Mouse (Mus musculus): ENCODE results near the gene Hist1h3f. TPM values are rescaled to one million over a fixed set of nuclear protein-coding genes. Genes with fewer than 3 reads are reported as not detected.

The Hist1h3f gene
- polyA plus RNA-seq (2015; fragmentation: Nextera tagmentation; extraction: Ambion mirVana) = not detected in 2 replicates

GRCm38 (mm10) chr13:23543965-23544786 is at the start of gene Hist1h3f:
Gene Hist1h3f, plus strand, starts transcription at chr13:23544052.
- WGBS = under 1% methylated on average over 21 of the region's 45 CpGs
- peak within 1 kb of the TSS; percentile 64 for H3K9ac ChIP-seq (ENCODE audit: low read depth, low read length)

GRCm38 (mm10) chr13:23495526-23495925 is 48.3 kb upstream of the Hist1h3f start:
- Histone ChIP-seq H3K36me3 (ENCODE audit: control insufficient read depth, insufficient read depth, low read length) (no peaks in the 10 kb centered on the region), H3K4me3 (ENCODE audit: low read length) (no peak overlapping the region), H3K4me2 (ENCODE audit: low read length) (no peak overlapping the region), H3K27ac (ENCODE audit: low read depth, low read length) (no peak overlapping the region), H3K9me3 (ENCODE audit: control insufficient read depth, low read length) (no peaks in the 10 kb centered on the region), H3K27me3 (replicated peaks; ENCODE audit: control insufficient read depth, insufficient read depth, low read length) (no peaks in the 10 kb centered on the region), H3K9ac (ENCODE audit: low read depth, low read length) (no peak overlapping the region), H3K4me1 (ENCODE audit: control insufficient read depth, insufficient read depth, low read depth, low read length) (no peaks in the 10 kb centered on the region)
- WGBS = 80% methylated on average over 6 of the region's 6 CpGs
- ATAC-seq = no peak

More at GRCm38 (mm10) chr13:23543965-23544786, at the start of gene Hist1h3f:
- no peaks in the 10 kb centered on the region for H3K36me3 ChIP-seq (ENCODE audit: control insufficient read depth, insufficient read depth, low read length)
- H3K27me3 ChIP-seq (replicated peaks; ENCODE audit: control insufficient read depth, insufficient read depth, low read length) = no peaks in the 10 kb centered on the region
- peak; percentile 97 for ATAC-seq
- no peaks in the 10 kb centered on the region for H3K9me3 ChIP-seq (ENCODE audit: control insufficient read depth, low read length)
- H3K4me1 ChIP-seq (ENCODE audit: control insufficient read depth, insufficient read depth, low read depth, low read length) = peaks cover 4% of the 10 kb centered on the region
- H3K4me2 ChIP-seq (ENCODE audit: low read length) = peak within 1 kb of the TSS; percentile 83
- H3K27ac ChIP-seq (ENCODE audit: low read depth, low read length) = peak within 1 kb of the TSS; percentile 81
- peak within 1 kb of the TSS; percentile 47 for H3K4me3 ChIP-seq (ENCODE audit: low read length)

GRCm38 (mm10) chr13:23497656-23498321 is 46.1 kb upstream of the Hist1h3f start:
- Histone ChIP-seq H3K27me3 (replicated peaks; ENCODE audit: control insufficient read depth, insufficient read depth, low read length) (no peaks in the 10 kb centered on the region), H3K4me3 (ENCODE audit: low read length) (peak overlapping the region; percentile 29), H3K36me3 (ENCODE audit: control insufficient read depth, insufficient read depth, low read length) (no peaks in the 10 kb centered on the region), H3K4me1 (ENCODE audit: control insufficient read depth, insufficient read depth, low read depth, low read length) (no peaks in the 10 kb centered on the region), H3K27ac (ENCODE audit: low read depth, low read length) (no peak overlapping the region), H3K9ac (ENCODE audit: low read depth, low read length) (no peak overlapping the region), H3K9me3 (ENCODE audit: control insufficient read depth, low read length) (no peaks in the 10 kb centered on the region), H3K4me2 (ENCODE audit: low read length) (peak overlapping the region; percentile 50)
- WGBS = 5% methylated on average over 19 of the region's 19 CpGs
- ATAC-seq = no peak

- ATAC-seq = no peak
- Histone ChIP-seq H3K4me3 (ENCODE audit: low read length) (peak overlapping the region; percentile 29), H3K9ac (ENCODE audit: low read depth, low read length) (no peak overlapping the region), H3K4me2 (ENCODE audit: low read length) (peak overlapping the region; percentile 50), H3K27me3 (replicated peaks; ENCODE audit: control insufficient read depth, insufficient read depth, low read length) (no peaks in the 10 kb centered on the region), H3K4me1 (ENCODE audit: control insufficient read depth, insufficient read depth, low read depth, low read length) (no peaks in the 10 kb centered on the region), H3K9me3 (ENCODE audit: control insufficient read depth, low read length) (no peaks in the 10 kb centered on the region), H3K36me3 (ENCODE audit: control insufficient read depth, insufficient read depth, low read length) (no peaks in the 10 kb centered on the region), H3K27ac (ENCODE audit: low read depth, low read length) (no peak overlapping the region)
- WGBS = 6% methylated on average over 10 of the region's 10 CpGs
These were observed 45.2 kb upstream of the Hist1h3f start for GRCm38 (mm10) chr13:23498653-23499052.

GRCm38 (mm10) chr13:23499943-23500342 is 43.9 kb upstream of the Hist1h3f start:
- Histone ChIP-seq H3K4me1 (ENCODE audit: control insufficient read depth, insufficient read depth, low read depth, low read length) (no peaks in the 10 kb centered on the region), H3K9ac (ENCODE audit: low read depth, low read length) (no peak overlapping the region), H3K4me3 (ENCODE audit: low read length) (no peak overlapping the region), H3K27ac (ENCODE audit: low read depth, low read length) (no peak overlapping the region), H3K36me3 (ENCODE audit: control insufficient read depth, insufficient read depth, low read length) (no peaks in the 10 kb centered on the region), H3K27me3 (replicated peaks; ENCODE audit: control insufficient read depth, insufficient read depth, low read length) (no peaks in the 10 kb centered on the region), H3K4me2 (ENCODE audit: low read length) (no peak overlapping the region), H3K9me3 (ENCODE audit: control insufficient read depth, low read length) (no peaks in the 10 kb centered on the region)
- WGBS = 11% methylated on average over 7 of the region's 7 CpGs
- ATAC-seq = no peak

- no peak overlapping the region for H3K27ac ChIP-seq (ENCODE audit: low read depth, low read length)
- peak; percentile 55; the same call in 1 of the 2 replicates for ATAC-seq
- no peaks in the 10 kb centered on the region for H3K36me3 ChIP-seq (ENCODE audit: control insufficient read depth, insufficient read depth, low read length)
- H3K4me3 ChIP-seq (ENCODE audit: low read length) = no peak overlapping the region
- H3K9ac ChIP-seq (ENCODE audit: low read depth, low read length) = no peak overlapping the region
- peak overlapping the region; percentile 15; the same call in 1 of the 2 replicates for H3K4me2 ChIP-seq (ENCODE audit: low read length)
- H3K4me1 ChIP-seq (ENCODE audit: control insufficient read depth, insufficient read depth, low read depth, low read length) = peaks cover 3% of the 10 kb centered on the region
- H3K27me3 ChIP-seq (replicated peaks; ENCODE audit: control insufficient read depth, insufficient read depth, low read length) = no peaks in the 10 kb centered on the region
- WGBS = 2% methylated on average over 17 of the region's 17 CpGs
- H3K9me3 ChIP-seq (ENCODE audit: control insufficient read depth, low read length) = no peaks in the 10 kb centered on the region
These were observed 43.2 kb upstream of the Hist1h3f start for GRCm38 (mm10) chr13:23500424-23501200.

- Histone ChIP-seq H3K4me3 (ENCODE audit: low read length) (no peak overlapping the region), H3K4me2 (ENCODE audit: low read length) (peak overlapping the region; percentile 0; the same call in 1 of the 2 replicates), H3K27ac (ENCODE audit: low read depth, low read length) (no peak overlapping the region), H3K9ac (ENCODE audit: low read depth, low read length) (no peak overlapping the region), H3K9me3 (ENCODE audit: control insufficient read depth, low read length) (no peaks in the 10 kb centered on the region), H3K36me3 (ENCODE audit: control insufficient read depth, insufficient read depth, low read length) (no peaks in the 10 kb centered on the region), H3K27me3 (replicated peaks; ENCODE audit: control insufficient read depth, insufficient read depth, low read length) (no peaks in the 10 kb centered on the region), H3K4me1 (ENCODE audit: control insufficient read depth, insufficient read depth, low read depth, low read length) (peaks cover 3% of the 10 kb centered on the region)
- ATAC-seq = no peak
- whole genome bisulfite sequencing = 26% methylated on average over 5 of the region's 5 CpGs
These were observed 42.3 kb upstream of the Hist1h3f start for GRCm38 (mm10) chr13:23501511-23501910.

- Histone ChIP-seq H3K9ac (ENCODE audit: low read depth, low read length) (no peak overlapping the region), H3K4me1 (ENCODE audit: control insufficient read depth, insufficient read depth, low read depth, low read length) (peaks cover 3% of the 10 kb centered on the region), H3K4me2 (ENCODE audit: low read length) (peak overlapping the region; percentile 0; the same call in 1 of the 2 replicates), H3K4me3 (ENCODE audit: low read length) (no peak overlapping the region), H3K9me3 (ENCODE audit: control insufficient read depth, low read length) (no peaks in the 10 kb centered on the region), H3K36me3 (ENCODE audit: control insufficient read depth, insufficient read depth, low read length) (no peaks in the 10 kb centered on the region), H3K27me3 (replicated peaks; ENCODE audit: control insufficient read depth, insufficient read depth, low read length) (no peaks in the 10 kb centered on the region), H3K27ac (ENCODE audit: low read depth, low read length) (no peak overlapping the region)
- no peak for ATAC-seq
- 33% methylated on average over 9 of the region's 9 CpGs for WGBS
These were observed 41.8 kb upstream of the Hist1h3f start for GRCm38 (mm10) chr13:23502031-23502567.
